Mouse (Mus musculus) left cerebral cortex, adult 2 months (tissue): Measurements from ENCODE around the gene Nek4. TPM values are rescaled to one million over a fixed set of nuclear protein-coding genes. Genes with fewer than 3 reads are reported as not detected.

Source experiments
- DNase-seq, 2 experiments: peaks; one replicate each; pipeline ENCODE4 v3.0.0; 2021 to 2022; ENCODE audit warnings: low spot score in 2 of 2, mixed read lengths in 1 of 2; ENCODE audit errors: extremely low spot score in 1 of 2
- H3K27ac ChIP-seq: fragments of 200-600 bp; 2 replicates; pipeline ENCODE4 v1.8.1; 2022
- H3K4me3 ChIP-seq: fragments of 200-600 bp; 2 replicates; pipeline ENCODE4 v1.8.1; 2022
- CTCF ChIP-seq: fragments of 200-600 bp; IDR thresholded peaks from 2 replicates; pipeline ENCODE4 v1.8.1; 2022; ENCODE audit warnings: antibody characterized with exemption, mild to moderate bottlenecking, moderate library complexity
- intact Hi-C: fragments of 180-260 bp; cut with DNase I; formaldehyde crosslinking; loops from one replicate; pipeline ENCODE4 v1.15.1; 2025
- long read RNA-seq, 2 experiments: library from polyadenylated mRNA; stranded (forward); transcript quantifications; one replicate each; pipeline ENCODE4 v2.0.0; 2021; ENCODE audit warnings: borderline mapping rate in 2 of 2
- total RNA-seq, 2 experiments: library from RNA; stranded (reverse); gene quantifications; 2 replicates each; pipeline ENCODE4 v1.2.3; 2021

The Nek4 gene
- total RNA-seq = 10 to 100 TPM; 18.8 to 19.2 TPM
- long read RNA-seq, experiment 1, full-length matches to known transcripts = 21 of 26 reads
- long read RNA-seq, experiment 1, partial matches to known transcripts = 2 of 26 reads
- long read RNA-seq, experiment 1, other reads (novel, unspliced or antisense) = 3 of 26 reads
- long read RNA-seq, experiment 2, full-length matches to known transcripts = 17 of 21 reads
- long read RNA-seq, experiment 2, partial matches to known transcripts = 1 of 21 reads
- long read RNA-seq, experiment 2, other reads (novel, unspliced or antisense) = 3 of 21 reads

GRCm38 (mm10) chr14:30951154-30951825 lies at the start of gene Nek4:
Gene Nek4 (plus strand): TSS chr14:30951377.
- peak; percentile 25 for TF ChIP-seq CTCF
- Histone ChIP-seq H3K27ac (peak within 1 kb of the TSS; percentile 84), H3K4me3 (peak within 1 kb of the TSS; percentile 86)
- DNase-seq = peak; percentile 94 to 96
- intact Hi-C loops = loop anchor here (2.0 kb wide), 1 partner anchor 50 kb away; the partner anchor contains the start of genes Glt8d1 and Spcs1

DNA sequence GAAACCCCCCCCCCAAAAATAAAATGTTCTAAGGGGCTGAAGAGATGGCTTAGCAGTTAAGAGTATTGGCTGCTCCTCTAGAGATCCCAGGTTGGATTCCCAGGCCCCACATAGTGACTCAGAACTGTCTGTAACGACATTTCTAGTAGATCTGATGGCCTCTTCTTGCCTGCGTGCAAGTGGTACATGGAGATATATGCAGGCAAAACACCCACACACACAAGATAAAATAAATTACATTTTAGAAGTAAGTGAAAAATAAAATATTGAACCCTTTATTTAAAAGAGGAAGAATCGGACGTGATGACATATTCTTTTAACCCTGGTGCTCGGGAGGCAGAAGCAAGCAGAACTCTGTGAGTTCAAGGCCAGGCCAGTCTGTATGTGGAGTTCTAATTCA lies 48.5 kb upstream of the Nek4 start:
- intact Hi-C loops = no loop called here
- Histone ChIP-seq H3K27ac (no peak overlapping the region), H3K4me3 (no peak overlapping the region)
- no peak for TF ChIP-seq CTCF
- no peak for DNase-seq

DNA sequence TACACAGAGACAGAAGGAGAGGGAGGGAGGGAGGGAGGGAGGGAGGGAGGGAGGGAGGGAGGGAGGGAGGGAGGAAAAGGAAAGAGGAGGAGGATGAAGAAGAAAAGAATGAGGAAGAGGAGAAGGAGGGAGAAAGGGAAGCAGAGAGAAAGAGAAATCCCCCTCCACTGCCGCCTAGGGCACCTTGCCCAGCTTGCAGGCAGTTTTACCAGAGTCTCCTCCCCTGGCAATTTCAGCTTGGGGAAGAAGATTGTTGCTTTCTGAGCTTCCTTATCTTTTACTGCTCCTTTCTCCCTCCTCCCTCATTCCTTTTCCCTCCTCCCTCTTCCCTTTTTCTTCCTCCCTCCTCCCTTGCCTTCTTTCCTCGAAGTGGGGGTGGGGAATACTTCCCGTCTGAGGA lies 48.1 kb upstream of the Nek4 start:
- no peak overlapping the region for H3K4me3 ChIP-seq
- no peak overlapping the region for H3K27ac ChIP-seq
- TF ChIP-seq CTCF = no peak
- no peak for DNase-seq
- intact Hi-C loops = no loop called here

GRCm38 (mm10) chr14:30904307-30904706 lies 46.9 kb upstream of the Nek4 start:
- no peak for DNase-seq
- intact Hi-C loops = no loop called here

DNA sequence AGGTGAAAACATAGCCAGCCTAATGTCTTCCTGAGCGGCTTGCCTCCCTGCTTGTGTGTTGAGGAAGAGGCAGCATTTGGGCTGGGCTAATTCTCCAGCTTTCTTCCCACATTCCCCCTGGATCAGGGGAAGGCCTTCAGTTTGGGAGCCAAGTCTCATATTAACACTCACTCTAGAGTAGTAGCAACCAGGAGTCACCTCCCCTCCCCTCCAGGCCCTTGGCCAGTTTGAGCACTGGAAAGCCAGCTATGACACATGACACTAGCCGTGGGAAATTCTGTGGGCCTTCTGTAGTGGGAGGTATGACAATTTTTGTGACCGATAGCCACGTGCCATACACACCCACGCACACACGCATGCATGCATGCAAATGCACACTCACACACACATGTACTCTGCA lies 45.2 kb upstream of the Nek4 start:
- DNase-seq = no peak
- Histone ChIP-seq H3K27ac (no peak overlapping the region), H3K4me3 (no peak overlapping the region)
- no peak for TF ChIP-seq CTCF
- intact Hi-C loops = no loop called here

More at GRCm38 (mm10) chr14:30904307-30904706, 46.9 kb upstream of the Nek4 start:
- TF ChIP-seq CTCF = no peak
- no peak overlapping the region for H3K27ac ChIP-seq
- no peak overlapping the region for H3K4me3 ChIP-seq

- Histone ChIP-seq H3K27ac (no peak overlapping the region), H3K4me3 (no peak overlapping the region)
- no peak for DNase-seq
- intact Hi-C loops = no loop called here
- TF ChIP-seq CTCF = no peak
Measured at GRCm38 (mm10) chr14:30907814-30908265, 43.3 kb upstream of the Nek4 start.

- Histone ChIP-seq H3K27ac (no peak overlapping the region), H3K4me3 (no peak overlapping the region)
- intact Hi-C loops = no loop called here
- TF ChIP-seq CTCF = no peak
- DNase-seq = no peak
Measured at GRCm38 (mm10) chr14:30911141-30911540, 40.0 kb upstream of the Nek4 start.

- intact Hi-C loops = no loop called here
- no peak overlapping the region for H3K27ac ChIP-seq
- no peak for TF ChIP-seq CTCF
- DNase-seq = no peak
- no peak overlapping the region for H3K4me3 ChIP-seq
Measured at GRCm38 (mm10) chr14:30912641-30913040, 38.5 kb upstream of the Nek4 start.

- Histone ChIP-seq H3K4me3 (no peak overlapping the region), H3K27ac (no peak overlapping the region)
- TF ChIP-seq CTCF = no peak
- no peak for DNase-seq
- intact Hi-C loops = no loop called here
Measured at GRCm38 (mm10) chr14:30913404-30913803, 37.8 kb upstream of the Nek4 start.

DNA sequence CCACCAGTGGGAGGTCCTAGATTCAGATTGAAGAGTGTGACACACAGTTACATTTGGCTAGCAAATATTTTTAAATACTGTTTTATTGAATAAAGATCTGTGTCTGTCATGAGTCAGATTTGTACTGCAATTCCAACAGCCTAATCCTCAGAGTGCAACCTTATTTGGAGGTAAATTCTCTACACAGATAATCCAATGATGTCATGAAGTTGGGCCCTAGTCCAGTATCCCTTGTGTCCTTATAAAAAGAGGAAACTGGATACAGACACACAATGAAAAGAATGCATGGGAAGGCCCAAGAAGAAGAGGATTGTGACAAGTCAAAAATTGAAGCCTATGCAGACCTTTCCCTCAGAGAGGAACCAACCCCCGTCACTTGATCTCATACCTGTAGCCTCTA lies 34.7 kb upstream of the Nek4 start:
- no peak for TF ChIP-seq CTCF
- no peak for DNase-seq
- Histone ChIP-seq H3K27ac (no peak overlapping the region), H3K4me3 (no peak overlapping the region)
- intact Hi-C loops = no loop called here

- intact Hi-C loops = no loop called here
- H3K27ac ChIP-seq = no peak overlapping the region
- no peak for TF ChIP-seq CTCF
- H3K4me3 ChIP-seq = no peak overlapping the region
- no peak for DNase-seq
Measured at GRCm38 (mm10) chr14:30922053-30922670, 29.0 kb upstream of the Nek4 start.

GRCm38 (mm10) chr14:30923375-30924105 lies 27.6 kb upstream of the Nek4 start, which contains the start of gene Itih3:
Gene Itih3 (minus strand): TSS chr14:30923760.
- DNase-seq = peak; percentile 22
- TF ChIP-seq CTCF = no peak
- Histone ChIP-seq H3K27ac (peak within 1 kb of the TSS; percentile 38; the same call in 1 of the 2 replicates), H3K4me3 (no peak within 1 kb of the TSS)
- intact Hi-C loops = no loop called here
